Mouse (Mus musculus) midbrain, embryonic 10.5 days (tissue): ENCODE measurements at regions not wholly inside any gene's neighbourhood (a gene's known extent, or its start where the extent isn't known, plus 50 kb on each side); places are given as distances from the start of the nearest gene placed in this dataset.

ENCODE experiments used
- DNase-seq: peaks from one replicate; pipeline ENCODE4 v3.0.0-alpha.2; 2017; ENCODE audit warnings: low spot score
- H3K27ac ChIP-seq: fragments of 300-500 bp; sonication (generic); replicated peaks from 2 replicates; pipeline ENCODE4 v1.5.1; 2016; ENCODE audit warnings: mild to moderate bottlenecking
- H3K27me3 ChIP-seq: fragments of 300-500 bp; sonication (generic); 2 replicates; pipeline ENCODE4 v1.6.1; 2016; ENCODE audit warnings: low read depth, mild to moderate bottlenecking; ENCODE audit not compliant: poor library complexity, severe bottlenecking
- H3K36me3 ChIP-seq: fragments of 300-500 bp; sonication (generic); 2 replicates; pipeline ENCODE4 v1.6.1; 2016; ENCODE audit warnings: mild to moderate bottlenecking, moderate library complexity
- H3K4me1 ChIP-seq: fragments of 300-500 bp; sonication (generic); 2 replicates; pipeline ENCODE4 v1.6.1; 2016
- H3K4me3 ChIP-seq: fragments of 300-500 bp; sonication (generic); 2 replicates; pipeline ENCODE4 v1.5.1; 2016; ENCODE audit warnings: mild to moderate bottlenecking, moderate library complexity
- H3K9me3 ChIP-seq: fragments of 300-500 bp; sonication (generic); replicated peaks from 2 replicates; pipeline ENCODE4 v1.6.1; 2016; ENCODE audit warnings: mild to moderate bottlenecking
- WGBS: fragments of 180-500 bp; shearing (Covaris S2); methylation state at CpG from one replicate; pipeline ENCODE4 v1.1.7; 2016; 5-methylcytosine and 5-hydroxymethylcytosine counted together

DNA sequence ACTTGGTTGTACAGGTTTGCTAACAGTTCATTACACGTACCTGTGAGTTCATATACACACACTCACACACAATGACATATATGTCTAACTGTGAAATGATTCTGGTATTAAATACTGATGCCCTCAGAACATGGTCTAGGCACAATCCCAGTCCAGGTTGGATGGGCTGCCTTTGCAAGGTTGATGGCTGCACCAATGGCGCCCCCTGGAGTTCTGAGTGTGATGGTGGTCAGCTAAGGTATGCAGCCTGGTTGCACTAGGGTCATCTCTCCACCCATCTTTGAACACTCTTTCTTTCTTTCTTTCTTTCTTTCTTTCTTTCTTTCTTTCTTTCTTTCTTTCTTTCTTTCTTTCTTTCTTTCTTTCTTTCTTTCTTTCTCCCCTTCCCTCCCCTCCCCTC is 67.8 kb upstream of the Mycn start:
- no peak overlapping the region for H3K4me3 ChIP-seq
- H3K27ac ChIP-seq = no peak overlapping the region
- peak; percentile 34 for DNase-seq
- H3K27me3 ChIP-seq = no peaks in the 10 kb centered on the region
- WGBS = 42% methylated on average over 2 of the region's 2 CpGs
- H3K9me3 ChIP-seq = no peaks in the 10 kb centered on the region
- no peaks in the 10 kb centered on the region for H3K4me1 ChIP-seq
- H3K36me3 ChIP-seq = no peaks in the 10 kb centered on the region

DNA sequence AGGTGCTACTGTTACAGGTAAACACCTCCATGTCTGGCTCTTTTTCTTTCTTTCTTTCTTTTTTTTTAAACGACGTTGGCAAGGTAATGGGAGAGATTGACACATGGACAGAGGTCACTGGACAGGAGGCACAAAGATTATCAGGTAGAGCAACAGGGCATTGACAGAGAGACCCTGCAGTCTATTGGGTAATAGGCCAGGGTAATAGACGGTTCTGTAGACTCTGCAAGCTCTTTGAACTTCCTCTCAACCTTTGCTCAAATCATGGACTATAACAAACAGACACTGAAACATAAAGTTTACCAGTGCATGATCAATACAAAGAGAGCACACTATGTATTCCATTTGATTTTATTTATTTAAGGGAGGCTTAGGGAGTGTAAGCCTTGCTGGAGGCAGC is 61.0 kb upstream of the Mycn start:
- no peaks in the 10 kb centered on the region for H3K27me3 ChIP-seq
- no peak for DNase-seq
- H3K36me3 ChIP-seq = no peaks in the 10 kb centered on the region
- WGBS = 75% methylated on average over 3 of the region's 3 CpGs
- H3K9me3 ChIP-seq = no peaks in the 10 kb centered on the region
- no peak overlapping the region for H3K4me3 ChIP-seq
- no peak overlapping the region for H3K27ac ChIP-seq
- no peaks in the 10 kb centered on the region for H3K4me1 ChIP-seq

DNA sequence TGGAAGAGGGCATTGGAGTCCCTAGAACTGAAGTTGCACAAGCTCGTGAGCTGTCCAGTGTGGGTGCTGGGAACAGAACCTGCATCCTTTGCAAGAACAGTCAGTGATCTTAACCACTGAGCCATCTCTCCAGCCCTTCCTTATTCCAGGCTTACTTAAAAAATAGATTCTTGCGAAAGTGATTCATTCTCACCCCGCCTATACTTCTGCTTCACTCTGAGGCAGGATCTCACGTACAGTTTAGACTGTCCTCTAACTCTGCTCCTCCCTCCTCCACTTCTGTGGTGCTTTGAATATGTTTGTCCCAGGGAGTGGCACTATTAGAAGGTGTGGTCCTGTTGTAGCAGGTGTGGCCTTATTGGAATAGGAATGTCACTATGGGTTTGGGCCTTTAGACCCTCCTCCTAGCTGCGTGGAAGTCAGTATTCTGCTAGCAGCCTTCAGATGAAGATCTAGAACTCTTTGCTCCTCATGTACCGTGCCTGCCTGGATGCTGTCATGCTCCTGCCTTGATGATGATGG is 60.4 kb upstream of the Mycn start:
- WGBS = 91% methylated on average over 6 of the region's 6 CpGs

DNA sequence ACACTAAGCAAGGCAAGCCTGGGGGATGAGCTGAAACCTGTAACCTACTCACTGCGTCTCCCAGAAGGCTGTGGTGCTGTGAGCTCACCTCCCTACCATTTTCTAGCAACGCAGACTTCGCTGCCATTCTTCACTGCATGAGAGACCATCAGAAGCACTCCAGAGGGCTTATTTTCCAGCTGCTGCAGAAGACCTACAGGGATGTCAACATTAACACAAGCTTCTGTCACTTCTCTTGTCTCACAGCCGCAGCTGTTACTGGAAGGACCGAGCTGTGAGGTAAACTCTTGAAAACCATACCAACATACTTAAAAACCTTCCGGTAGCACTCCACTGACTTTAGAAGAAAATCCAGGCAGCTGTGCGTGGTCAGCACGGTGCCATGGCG is 54.3 kb upstream of the Mycn start:
- H3K36me3 ChIP-seq = no peaks in the 10 kb centered on the region
- no peak for DNase-seq
- 91% methylated on average over 9 of the region's 9 CpGs for WGBS
- peak overlapping the region; percentile 64 for H3K27ac ChIP-seq
- H3K4me3 ChIP-seq = no peak overlapping the region
- peaks cover 36% of the 10 kb centered on the region for H3K4me1 ChIP-seq
- no peaks in the 10 kb centered on the region for H3K9me3 ChIP-seq
- no peaks in the 10 kb centered on the region for H3K27me3 ChIP-seq

More for the DNA sequence above, 60.4 kb upstream of the Mycn start:
- Histone ChIP-seq H3K27ac (no peak overlapping the region), H3K9me3 (no peaks in the 10 kb centered on the region), H3K4me3 (no peak overlapping the region), H3K36me3 (no peaks in the 10 kb centered on the region), H3K4me1 (no peaks in the 10 kb centered on the region), H3K27me3 (no peaks in the 10 kb centered on the region)
- no peak for DNase-seq

DNA sequence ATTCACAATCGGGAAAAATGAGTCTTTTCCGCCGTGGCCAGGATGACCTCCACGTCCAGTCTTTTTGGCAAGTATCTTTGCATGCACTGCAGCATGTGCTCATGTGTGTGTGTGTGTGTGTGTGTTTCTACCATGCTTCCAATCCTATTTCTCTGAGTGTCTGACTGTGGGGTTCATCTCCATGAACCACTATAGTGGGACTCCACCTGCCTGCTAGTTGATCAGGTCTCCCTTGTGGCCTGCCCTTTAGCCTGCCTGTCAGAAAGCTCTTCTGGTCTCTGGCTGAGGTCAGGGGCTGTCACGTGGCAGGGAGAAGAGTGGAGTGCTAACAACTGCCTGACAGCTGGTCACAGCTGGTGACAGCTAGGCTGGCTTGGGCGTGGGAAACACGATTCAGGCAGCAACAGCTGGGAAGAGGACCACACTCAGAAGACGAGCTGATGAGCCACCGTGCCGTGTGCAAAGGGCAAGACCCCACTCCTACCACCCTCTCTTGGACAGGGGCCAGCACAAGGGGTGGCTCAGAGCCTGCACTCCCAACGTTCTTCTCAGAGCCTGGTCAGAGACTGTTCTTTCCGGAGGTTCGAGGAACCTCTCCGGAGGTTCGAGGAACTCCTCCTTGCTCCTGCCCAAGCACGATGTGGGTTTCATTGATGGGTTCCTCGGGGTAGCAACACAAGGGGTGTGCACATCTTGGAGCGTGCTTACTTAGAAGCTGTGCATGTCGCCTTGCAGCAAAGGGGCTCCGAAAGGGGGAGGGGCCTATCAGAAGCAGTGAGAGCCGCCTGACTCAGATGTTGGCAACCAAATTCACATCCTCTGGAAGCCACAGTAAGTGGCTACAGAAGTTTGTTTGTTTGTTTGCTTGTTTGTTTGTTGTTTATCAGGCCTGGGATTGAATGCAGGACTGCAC is 53.6 kb upstream of the Mycn start:
- Histone ChIP-seq H3K36me3 (no peaks in the 10 kb centered on the region), H3K27ac (peak overlapping the region; percentile 64), H3K9me3 (no peaks in the 10 kb centered on the region), H3K27me3 (no peaks in the 10 kb centered on the region), H3K4me1 (peaks cover 36% of the 10 kb centered on the region), H3K4me3 (no peak overlapping the region)
- DNase-seq = peak; percentile 41
- WGBS = 65% methylated on average over 21 of the region's 21 CpGs

DNA sequence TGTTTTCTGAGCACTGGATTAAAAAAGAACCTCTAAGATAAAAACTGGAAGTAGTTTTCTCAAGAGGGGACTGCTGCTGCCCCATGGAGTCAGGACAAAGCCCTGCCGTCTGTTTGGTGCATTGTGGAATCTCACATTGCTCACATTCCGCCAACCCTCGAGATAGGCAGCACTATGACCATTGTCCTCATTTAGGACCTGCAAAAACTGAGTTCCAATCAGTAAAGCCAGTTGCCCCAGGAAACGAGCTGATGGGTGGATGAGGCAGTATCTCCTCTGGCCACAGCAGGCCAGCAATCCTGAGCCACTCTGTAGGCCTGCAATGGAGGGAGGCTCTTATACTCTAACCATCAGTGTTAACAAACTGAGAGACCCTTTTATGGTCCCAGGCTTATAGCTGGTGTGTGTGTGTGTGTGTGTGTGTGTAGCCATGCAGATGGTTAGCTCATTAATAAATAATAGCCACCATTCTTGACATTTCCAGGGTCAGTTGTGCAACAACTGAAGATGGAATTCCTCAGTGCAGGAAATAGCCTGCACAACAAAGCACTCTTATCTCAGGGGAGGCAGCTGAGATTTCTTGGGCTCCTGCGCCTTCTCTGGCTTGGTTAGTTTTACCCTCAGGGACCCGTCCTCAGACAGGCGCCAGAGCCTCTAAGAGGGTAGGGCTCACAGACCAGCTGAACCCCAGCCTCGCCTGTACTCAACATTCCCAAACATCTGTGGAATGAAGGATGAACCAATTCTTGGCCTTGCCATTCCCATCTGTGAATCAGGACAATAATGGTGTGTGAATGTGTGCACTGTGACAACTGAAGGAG is 52.4 kb upstream of the Mycn start:
- peaks cover 36% of the 10 kb centered on the region for H3K4me1 ChIP-seq
- DNase-seq = peak; percentile 56
- 48% methylated on average over 8 of the region's 8 CpGs for WGBS
- H3K27ac ChIP-seq = peak overlapping the region; percentile 71
- H3K9me3 ChIP-seq = no peaks in the 10 kb centered on the region
- no peaks in the 10 kb centered on the region for H3K27me3 ChIP-seq
- no peak overlapping the region for H3K4me3 ChIP-seq
- H3K36me3 ChIP-seq = no peaks in the 10 kb centered on the region
